Mouse (Mus musculus): ENCODE data around the gene D630003M21Rik.
A peak's percentile ranks its signal among the peaks of the same experiment; 100 is the strongest.

DNA sequence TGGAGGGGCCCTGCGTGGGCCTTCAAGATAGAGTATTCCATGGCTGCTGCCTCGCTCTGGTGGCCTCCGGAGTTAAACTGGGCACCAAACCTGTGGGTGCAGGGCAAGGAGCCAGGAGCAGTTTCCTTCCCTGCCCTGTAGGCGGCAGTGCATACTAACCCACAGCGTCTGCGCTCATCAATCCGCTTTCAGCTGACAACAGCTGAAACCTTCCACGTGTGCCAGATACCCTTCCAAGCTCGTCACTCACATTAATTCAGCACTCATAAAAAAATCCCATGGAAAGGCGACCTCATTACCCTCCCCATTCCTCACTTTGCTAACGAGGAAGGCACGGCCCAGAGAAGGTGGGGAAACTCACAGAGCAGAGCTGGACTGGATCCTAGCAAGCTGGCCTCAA is 21.2 kb downstream of the D630003M21Rik start:
- no peak for TF ChIP-seq HCFC1 (IDR thresholded peaks at IDR 0.05; ENCODE audit: borderline replicate concordance, insufficient read depth, low read length)
- 0 out of 2 replicates have a peak, but pooled peaks have one; percentile 19 for TF ChIP-seq MAFK (IDR thresholded peaks at IDR 0.05; ENCODE audit: insufficient read depth, low read depth, low read length)
- no peak for TF ChIP-seq CHD2 (IDR thresholded peaks at IDR 0.05; ENCODE audit: low read depth, low read length)
- no peak for TF ChIP-seq ZC3H11A (IDR thresholded peaks at IDR 0.05; ENCODE audit: borderline replicate concordance, low read depth, low read length)
